Mouse (Mus musculus): Measurements from ENCODE around the gene Map6. TPM values are rescaled to one million over a fixed set of nuclear protein-coding genes. Genes with fewer than 3 reads are reported as not detected.

The Map6 gene
- polyA plus RNA-seq, 1 experiment: 96.4 TPM

GRCm38 (mm10) chr7:99304949-99305372 is 37.7 kb downstream of the Map6 start:
- Histone ChIP-seq H3K4me3 (ENCODE audit: insufficient read depth, low read length) (no peak overlapping the region), H3K27ac (ENCODE audit: insufficient read depth, low read length) (no peak overlapping the region), H3K4me1 (ENCODE audit: control insufficient read depth, insufficient read depth, low read length) (peaks cover 10% of the 10 kb centered on the region)
- TF ChIP-seq POLR2A (IDR thresholded peaks at IDR 0.05; ENCODE audit: extremely low read depth, insufficient read depth, low read length) (no peak), CTCF (IDR thresholded peaks at IDR 0.05; ENCODE audit: extremely low read depth, insufficient read depth, low read length) (no peak)

- no peak for TF ChIP-seq CTCF (IDR thresholded peaks at IDR 0.05; ENCODE audit: extremely low read depth, insufficient read depth, low read length)
- no peak for TF ChIP-seq POLR2A (IDR thresholded peaks at IDR 0.05; ENCODE audit: extremely low read depth, insufficient read depth, low read length)
- Histone ChIP-seq H3K4me3 (ENCODE audit: insufficient read depth, low read length) (no peak overlapping the region), H3K4me1 (ENCODE audit: control insufficient read depth, insufficient read depth, low read length) (peaks cover 10% of the 10 kb centered on the region), H3K27ac (ENCODE audit: insufficient read depth, low read length) (no peak overlapping the region)
Observed at GRCm38 (mm10) chr7:99305688-99306087, 38.4 kb downstream of the Map6 start.

- TF ChIP-seq CTCF (IDR thresholded peaks at IDR 0.05; ENCODE audit: extremely low read depth, insufficient read depth, low read length) (no peak), POLR2A (IDR thresholded peaks at IDR 0.05; ENCODE audit: extremely low read depth, insufficient read depth, low read length) (no peak)
- peaks cover 13% of the 10 kb centered on the region for H3K4me1 ChIP-seq (ENCODE audit: control insufficient read depth, insufficient read depth, low read length)
- H3K27ac ChIP-seq (ENCODE audit: insufficient read depth, low read length): no peak overlapping the region
- H3K4me3 ChIP-seq (ENCODE audit: insufficient read depth, low read length): no peak overlapping the region
Observed at GRCm38 (mm10) chr7:99306640-99307039, 39.4 kb downstream of the Map6 start.

GRCm38 (mm10) chr7:99311433-99311832 is 44.2 kb downstream of the Map6 start:
- TF ChIP-seq POLR2A (IDR thresholded peaks at IDR 0.05; ENCODE audit: extremely low read depth, insufficient read depth, low read length) (no peak), CTCF (IDR thresholded peaks at IDR 0.05; ENCODE audit: extremely low read depth, insufficient read depth, low read length) (no peak)
- H3K27ac ChIP-seq (ENCODE audit: insufficient read depth, low read length): no peak overlapping the region
- H3K4me1 ChIP-seq (ENCODE audit: control insufficient read depth, insufficient read depth, low read length): peaks cover 12% of the 10 kb centered on the region
- no peak overlapping the region for H3K4me3 ChIP-seq (ENCODE audit: insufficient read depth, low read length)

GRCm38 (mm10) chr7:99312058-99312457 is 44.8 kb downstream of the Map6 start:
- no peak for TF ChIP-seq POLR2A (IDR thresholded peaks at IDR 0.05; ENCODE audit: extremely low read depth, insufficient read depth, low read length)
- no peak for TF ChIP-seq CTCF (IDR thresholded peaks at IDR 0.05; ENCODE audit: extremely low read depth, insufficient read depth, low read length)
- Histone ChIP-seq H3K27ac (ENCODE audit: insufficient read depth, low read length) (no peak overlapping the region), H3K4me1 (ENCODE audit: control insufficient read depth, insufficient read depth, low read length) (peaks cover 7% of the 10 kb centered on the region), H3K4me3 (ENCODE audit: insufficient read depth, low read length) (no peak overlapping the region)

- Histone ChIP-seq H3K27ac (ENCODE audit: insufficient read depth, low read length) (no peak overlapping the region), H3K4me1 (ENCODE audit: control insufficient read depth, insufficient read depth, low read length) (peaks cover 7% of the 10 kb centered on the region), H3K4me3 (ENCODE audit: insufficient read depth, low read length) (no peak overlapping the region)
- TF ChIP-seq CTCF (IDR thresholded peaks at IDR 0.05; ENCODE audit: extremely low read depth, insufficient read depth, low read length): no peak
- no peak for TF ChIP-seq POLR2A (IDR thresholded peaks at IDR 0.05; ENCODE audit: extremely low read depth, insufficient read depth, low read length)
Observed at GRCm38 (mm10) chr7:99312671-99313143, 45.5 kb downstream of the Map6 start.

GRCm38 (mm10) chr7:99313253-99313652 is 46.0 kb downstream of the Map6 start:
- Histone ChIP-seq H3K27ac (ENCODE audit: insufficient read depth, low read length) (no peak overlapping the region), H3K4me3 (ENCODE audit: insufficient read depth, low read length) (no peak overlapping the region), H3K4me1 (ENCODE audit: control insufficient read depth, insufficient read depth, low read length) (peaks cover 7% of the 10 kb centered on the region)
- no peak for TF ChIP-seq POLR2A (IDR thresholded peaks at IDR 0.05; ENCODE audit: extremely low read depth, insufficient read depth, low read length)
- TF ChIP-seq CTCF (IDR thresholded peaks at IDR 0.05; ENCODE audit: extremely low read depth, insufficient read depth, low read length): no peak

- Histone ChIP-seq H3K27ac (ENCODE audit: insufficient read depth, low read length) (no peak overlapping the region), H3K4me3 (ENCODE audit: insufficient read depth, low read length) (no peak overlapping the region), H3K4me1 (ENCODE audit: control insufficient read depth, insufficient read depth, low read length) (peaks cover 7% of the 10 kb centered on the region)
- no peak for TF ChIP-seq CTCF (IDR thresholded peaks at IDR 0.05; ENCODE audit: extremely low read depth, insufficient read depth, low read length)
- TF ChIP-seq POLR2A (IDR thresholded peaks at IDR 0.05; ENCODE audit: extremely low read depth, insufficient read depth, low read length): no peak
Observed at GRCm38 (mm10) chr7:99314565-99314964, 47.3 kb downstream of the Map6 start.

GRCm38 (mm10) chr7:99316207-99316606 is 49.0 kb downstream of the Map6 start:
- no peak overlapping the region for H3K4me3 ChIP-seq (ENCODE audit: insufficient read depth, low read length)
- no peak overlapping the region for H3K27ac ChIP-seq (ENCODE audit: insufficient read depth, low read length)
- TF ChIP-seq CTCF (IDR thresholded peaks at IDR 0.05; ENCODE audit: extremely low read depth, insufficient read depth, low read length) (no peak), POLR2A (IDR thresholded peaks at IDR 0.05; ENCODE audit: extremely low read depth, insufficient read depth, low read length) (no peak)
- H3K4me1 ChIP-seq (ENCODE audit: control insufficient read depth, insufficient read depth, low read length): peaks cover 7% of the 10 kb centered on the region

- no peak overlapping the region for H3K4me3 ChIP-seq (ENCODE audit: insufficient read depth, low read length)
- peaks cover 2% of the 10 kb centered on the region; the same call in 1 of the 2 replicates for H3K4me1 ChIP-seq (ENCODE audit: control insufficient read depth, insufficient read depth, low read length)
- no peak overlapping the region for H3K27ac ChIP-seq (ENCODE audit: insufficient read depth, low read length)
- no peak for TF ChIP-seq POLR2A (IDR thresholded peaks at IDR 0.05; ENCODE audit: extremely low read depth, insufficient read depth, low read length)
- TF ChIP-seq CTCF (IDR thresholded peaks at IDR 0.05; ENCODE audit: extremely low read depth, insufficient read depth, low read length): no peak
Observed at GRCm38 (mm10) chr7:99317475-99317874, 50.2 kb downstream of the Map6 start.
